Mouse (Mus musculus): ENCODE results near the gene Usp48.

Usp48 gene

GRCm38 (mm10) chr4:137661547-137661946, 68.0 kb downstream of the Usp48 start:
- DNase-seq (ENCODE audit: low spot score): no peak

- DNase-seq (ENCODE audit: low spot score): no peak
Observed at GRCm38 (mm10) chr4:137663491-137663890, 69.9 kb downstream of the Usp48 start.

DNA sequence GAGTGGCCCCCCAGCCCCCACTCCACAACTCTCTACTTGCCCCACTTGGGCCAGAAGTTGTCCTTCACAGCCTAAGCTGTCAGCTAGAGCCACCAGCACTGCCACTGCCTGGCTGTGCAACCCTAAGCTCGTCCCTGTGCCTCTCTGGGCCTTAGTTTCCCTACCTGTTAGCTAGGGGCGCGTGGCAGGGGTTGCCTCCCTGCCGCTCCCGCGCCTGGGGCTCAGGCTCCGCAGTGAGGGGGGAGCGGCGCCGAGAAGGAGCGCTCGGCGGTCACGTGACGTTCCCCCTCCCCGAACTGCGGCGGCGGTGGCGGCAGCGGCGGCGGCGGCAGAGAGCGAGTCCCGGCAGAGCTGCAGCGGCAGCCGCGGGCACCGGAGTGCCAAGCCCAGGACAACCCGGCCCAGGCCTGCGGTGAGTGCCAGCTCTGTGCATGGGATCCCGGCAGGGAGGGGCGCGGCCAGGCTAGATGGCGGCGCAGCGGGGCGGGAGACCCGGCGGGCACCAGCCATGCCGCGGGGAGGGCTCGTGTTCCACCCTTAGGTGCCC, 71.0 kb downstream of the Usp48 start, which contains the start of gene Rap1gap:
Gene Rap1gap, plus strand, starts transcription at position 294 of the 547 bp plus-strand sequence.
- peak; percentile 59 for DNase-seq (ENCODE audit: low spot score)

- no peak for DNase-seq (ENCODE audit: low spot score)
Observed at GRCm38 (mm10) chr4:137664980-137665675, 71.6 kb downstream of the Usp48 start.

DNA sequence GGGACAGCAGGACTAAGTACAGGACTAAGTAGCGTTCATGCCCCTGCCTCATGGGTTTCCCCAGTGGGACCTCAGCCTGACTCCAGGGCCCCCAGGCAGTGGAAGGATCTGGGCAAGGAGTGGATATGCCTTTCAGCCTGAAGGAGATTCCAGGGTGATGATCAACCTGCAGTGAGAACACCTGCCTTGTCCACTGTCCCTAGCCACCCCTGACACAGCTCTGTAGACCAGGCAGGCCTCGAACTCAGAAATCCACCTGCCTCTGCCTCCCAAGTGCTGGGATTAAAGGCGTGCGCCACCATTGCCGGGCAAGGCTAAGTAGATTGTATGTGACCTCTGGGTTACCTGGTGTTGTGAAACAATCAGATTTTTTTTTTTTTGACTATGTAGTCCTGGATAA, 72.2 kb downstream of the Usp48 start:
- DNase-seq (ENCODE audit: low spot score): no peak

GRCm38 (mm10) chr4:137666283-137666957, 72.9 kb downstream of the Usp48 start:
- no peak for DNase-seq (ENCODE audit: low spot score)

- peak; percentile 74 for DNase-seq (ENCODE audit: low spot score)
Observed at GRCm38 (mm10) chr4:137666958-137667345, 73.4 kb downstream of the Usp48 start.

- no peak for DNase-seq (ENCODE audit: low spot score)
Observed at GRCm38 (mm10) chr4:137667747-137668146, 74.2 kb downstream of the Usp48 start.

GRCm38 (mm10) chr4:137671711-137672500, 78.4 kb downstream of the Usp48 start:
- no peak for DNase-seq (ENCODE audit: low spot score)

- DNase-seq (ENCODE audit: low spot score): no peak
Observed at GRCm38 (mm10) chr4:137675566-137675965, 82.0 kb downstream of the Usp48 start.

GRCm38 (mm10) chr4:137676057-137676456, 82.5 kb downstream of the Usp48 start:
- no peak for DNase-seq (ENCODE audit: low spot score)

GRCm38 (mm10) chr4:137676700-137677484, 83.3 kb downstream of the Usp48 start:
- no peak for DNase-seq (ENCODE audit: low spot score)

- DNase-seq (ENCODE audit: low spot score): no peak
Observed at GRCm38 (mm10) chr4:137677906-137678305, 84.4 kb downstream of the Usp48 start.

DNA sequence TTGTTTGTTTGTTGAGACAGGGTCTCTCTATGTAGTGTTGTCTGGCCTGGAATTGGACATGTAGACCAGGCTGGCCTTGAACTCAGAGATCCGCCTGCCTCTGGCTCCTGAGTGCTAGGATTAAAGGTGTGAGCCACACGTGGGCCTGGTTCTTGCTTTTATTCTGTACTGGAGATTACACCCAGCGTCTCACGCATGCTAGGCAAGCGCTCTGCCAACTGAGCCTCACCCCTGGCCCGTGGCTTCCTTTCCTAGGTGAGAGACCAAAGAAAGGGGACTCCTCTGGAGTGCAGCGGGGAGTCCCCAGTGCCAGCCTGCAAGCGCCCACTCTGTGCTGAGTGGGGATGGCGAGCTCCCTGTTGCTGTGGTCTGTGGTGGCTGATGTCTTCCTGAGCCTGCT, 85.0 kb downstream of the Usp48 start:
- no peak for DNase-seq (ENCODE audit: low spot score)

DNA sequence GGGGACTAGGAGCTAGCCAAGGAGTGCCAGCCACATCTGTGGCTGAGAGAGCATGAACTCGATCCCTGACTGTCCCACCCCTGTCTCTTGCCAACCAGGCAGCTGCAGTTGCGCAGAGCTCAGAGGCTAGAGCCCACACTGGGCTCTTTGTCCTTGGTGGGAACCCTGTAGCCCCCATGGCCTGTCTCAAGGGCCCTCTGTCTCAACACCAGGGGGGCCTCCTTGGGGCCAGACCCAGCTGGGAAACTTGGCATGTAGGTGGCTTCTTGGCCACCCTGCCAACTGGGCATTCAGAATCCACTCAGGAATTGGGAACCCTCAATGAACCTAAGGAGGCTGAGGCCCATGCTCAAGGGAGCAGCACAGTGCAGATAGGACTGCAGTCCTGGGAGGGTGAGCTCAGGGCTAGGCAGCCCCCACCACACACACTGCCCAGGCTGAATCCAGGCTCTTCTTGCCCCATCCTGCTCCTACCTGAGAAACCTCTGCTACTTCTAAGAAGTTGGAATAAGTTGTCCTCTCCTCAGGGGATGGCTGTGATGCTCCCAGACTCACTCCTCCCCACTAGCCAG, 86.5 kb downstream of the Usp48 start:
- DNase-seq (ENCODE audit: low spot score): no peak

GRCm38 (mm10) chr4:137680721-137681120, 87.2 kb downstream of the Usp48 start:
- DNase-seq (ENCODE audit: low spot score): no peak

- peak; percentile 69 for DNase-seq (ENCODE audit: low spot score)
Observed at GRCm38 (mm10) chr4:137681408-137682104, 88.0 kb downstream of the Usp48 start.

DNA sequence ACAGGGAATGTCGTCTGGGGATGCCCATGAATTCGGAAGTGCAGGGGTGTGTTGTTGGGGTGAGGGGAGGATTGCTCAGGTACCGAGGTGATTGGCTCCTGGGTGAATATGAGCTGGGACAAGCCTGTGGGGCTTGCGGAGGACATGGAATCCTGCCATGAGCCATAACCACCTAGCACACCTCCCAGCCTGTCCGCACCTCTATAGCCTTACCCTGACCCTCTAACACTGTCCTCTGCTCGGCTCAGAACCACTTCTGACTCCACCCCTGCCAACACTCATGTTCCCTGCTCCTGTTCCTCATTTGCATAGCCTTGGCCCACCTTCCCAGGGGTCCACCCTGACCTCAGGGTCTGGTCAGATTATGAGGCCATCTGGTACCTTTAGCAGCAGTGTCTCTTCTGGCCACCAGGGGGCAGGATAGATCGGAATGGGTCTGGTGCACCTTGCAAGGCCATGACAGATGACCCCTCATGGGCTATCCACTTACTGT, 89.5 kb downstream of the Usp48 start:
- no peak for DNase-seq (ENCODE audit: low spot score)

DNA sequence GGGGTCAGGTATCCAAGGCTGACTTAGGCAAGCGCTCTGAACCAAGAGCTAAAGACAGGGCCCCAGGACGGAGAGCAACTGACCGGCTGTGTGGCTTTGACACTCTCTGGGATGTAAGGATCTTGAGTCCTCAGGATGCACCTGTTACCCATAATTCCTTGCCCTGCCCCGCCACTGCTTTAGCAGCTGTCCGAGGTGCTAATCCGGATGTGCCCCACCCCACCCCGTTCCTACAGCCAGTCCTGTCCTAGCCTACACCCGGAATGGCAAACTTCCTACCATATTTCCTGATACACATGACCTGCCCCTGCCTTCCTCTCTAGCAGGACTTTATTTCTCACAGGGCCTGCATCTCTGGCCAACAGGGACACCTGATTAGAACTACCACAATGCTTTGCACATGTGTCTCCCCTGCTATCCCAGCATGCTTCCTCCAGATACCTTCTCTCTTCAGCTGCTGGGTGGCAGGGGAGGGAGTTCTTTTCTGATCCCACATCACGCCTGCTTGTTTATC, 91.3 kb downstream of the Usp48 start:
- no peak for DNase-seq (ENCODE audit: low spot score)

- DNase-seq (ENCODE audit: low spot score): no peak
Observed at GRCm38 (mm10) chr4:137686303-137686702, 92.7 kb downstream of the Usp48 start.

Measured in left cerebral cortex, adult 11 months (tissue).